Mouse (Mus musculus): Measurements from ENCODE around the gene Foxo1. TPM values are rescaled to one million over a fixed set of nuclear protein-coding genes. Genes with fewer than 3 reads are reported as not detected.
A peak's percentile ranks its signal among the peaks of the same experiment; 100 is the strongest.

Foxo1 gene
- 1.1 TPM in 2 replicates for polyA plus RNA-seq (2015; fragmentation: Nextera tagmentation; extraction: Ambion mirVana)

DNA sequence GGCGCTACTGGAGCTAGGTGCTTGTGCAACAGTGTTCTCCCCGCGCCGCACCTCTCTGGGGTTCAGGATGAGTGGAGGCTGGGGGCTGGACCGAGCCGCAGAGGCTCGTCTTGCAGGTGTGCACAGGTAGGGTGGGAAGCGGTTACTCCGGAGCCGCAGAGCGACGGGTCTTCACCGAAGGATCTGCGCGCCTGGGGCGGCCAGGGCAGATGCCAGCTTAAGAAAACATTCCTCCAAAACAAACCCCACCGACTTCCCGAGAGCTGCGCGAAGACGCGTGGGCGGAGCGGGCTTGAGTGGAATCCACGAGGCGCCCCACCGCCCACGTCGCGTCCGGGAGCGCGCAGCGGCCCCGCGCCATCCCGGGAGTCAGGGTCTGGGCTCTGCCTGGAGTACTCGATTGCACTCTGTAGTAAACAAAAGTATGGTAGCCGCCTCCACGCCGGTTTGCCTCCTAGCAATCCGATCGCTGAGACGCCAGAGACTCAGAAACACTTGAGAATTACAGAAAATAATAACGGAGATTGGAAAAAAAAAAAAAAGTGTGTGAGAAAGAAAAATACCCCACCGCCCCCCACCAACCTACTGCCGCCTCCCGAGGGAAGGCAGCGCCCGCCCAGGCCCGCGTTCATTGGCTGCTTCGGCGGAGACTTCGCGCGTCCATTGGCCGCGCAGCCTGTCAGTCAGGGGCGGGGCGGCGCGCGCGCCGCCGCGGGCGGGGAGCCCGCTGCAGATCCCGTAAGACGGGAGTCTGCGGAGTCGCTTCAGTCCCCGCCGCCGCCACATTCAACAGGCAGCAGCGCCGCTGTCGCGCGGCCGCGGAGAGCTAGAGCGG, at the start of gene Foxo1:
Gene Foxo1 (plus strand): TSS at position 685 of the 835 bp plus-strand sequence.
- Histone ChIP-seq H3K9me3 (replicated peaks) (no peaks in the 10 kb centered on the region), H3K27me3 (peaks cover 41% of the 10 kb centered on the region), H3K9ac (peak within 1 kb of the TSS; percentile 80), H3K4me3 (replicated peaks) (peak within 1 kb of the TSS; percentile 78), H3K27ac (peak within 1 kb of the TSS; percentile 69), H3K36me3 (no peaks in the 10 kb centered on the region), H3K4me1 (replicated peaks) (peaks cover 37% of the 10 kb centered on the region), H3K4me2 (peak within 1 kb of the TSS; percentile 98)
- WGBS (ENCODE audit: insufficient replicate concordance), result under 1% methylated on average over 84 of the region's 85 CpGs
- DNase-seq, result peak; percentile 65
- peak; percentile 90 for ATAC-seq (ENCODE audit: low read depth)

DNA sequence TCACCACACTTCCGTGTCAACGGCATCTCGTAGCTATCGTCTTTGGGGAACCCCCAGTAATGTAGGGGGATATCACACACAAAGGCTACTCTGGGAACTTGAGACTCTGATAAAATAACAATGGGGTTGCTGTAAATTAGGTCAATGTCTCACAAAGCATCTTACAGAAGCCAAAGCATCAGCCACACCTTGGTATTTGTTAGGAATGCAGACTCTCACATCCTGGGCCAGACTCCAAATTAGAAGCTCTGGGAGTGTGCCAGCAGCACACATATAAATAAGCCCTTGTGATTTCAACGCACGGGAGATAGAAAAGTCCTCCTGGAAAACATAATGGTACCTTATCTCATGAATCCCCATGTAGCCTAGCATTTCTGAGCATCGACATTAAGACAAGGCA, 49.3 kb upstream of the Foxo1 start:
- H3K9me3 ChIP-seq (replicated peaks), result no peaks in the 10 kb centered on the region
- DNase-seq (no peak), ATAC-seq (ENCODE audit: low read depth) (no peak)
- H3K4me2 ChIP-seq, result no peak overlapping the region
- no peak overlapping the region for H3K9ac ChIP-seq
- no peaks in the 10 kb centered on the region for H3K36me3 ChIP-seq
- 72% methylated on average over 7 of the region's 7 CpGs for WGBS (ENCODE audit: insufficient replicate concordance)
- no peaks in the 10 kb centered on the region for H3K27me3 ChIP-seq
- H3K27ac ChIP-seq, result no peak overlapping the region
- no peak overlapping the region for H3K4me3 ChIP-seq (replicated peaks)
- H3K4me1 ChIP-seq (replicated peaks), result no peaks in the 10 kb centered on the region

DNA sequence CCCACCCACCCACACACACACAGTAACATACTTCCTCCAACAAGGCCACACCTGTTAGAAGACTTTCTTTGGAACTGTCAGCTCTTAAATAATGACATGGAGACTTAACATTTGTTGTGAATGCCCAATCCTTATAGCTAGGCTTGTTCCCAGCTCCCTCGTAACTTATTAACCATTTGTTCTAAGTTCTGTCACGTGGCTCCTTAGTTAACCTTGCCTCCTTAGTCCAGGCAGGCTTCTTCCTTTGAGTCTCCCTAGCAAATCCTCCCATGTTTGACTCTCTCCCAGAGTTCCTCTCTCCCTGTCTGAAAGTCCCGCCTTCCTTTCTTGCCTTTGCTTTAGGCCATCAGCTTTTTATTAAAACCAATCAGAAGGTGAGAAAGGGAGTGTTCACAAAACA, 47.1 kb upstream of the Foxo1 start:
- ATAC-seq (ENCODE audit: low read depth) (no peak), DNase-seq (no peak)
- H3K9me3 ChIP-seq (replicated peaks), result no peaks in the 10 kb centered on the region
- no peak overlapping the region for H3K9ac ChIP-seq
- no peaks in the 10 kb centered on the region for H3K36me3 ChIP-seq
- no peaks in the 10 kb centered on the region for H3K4me1 ChIP-seq (replicated peaks)
- whole genome bisulfite sequencing (ENCODE audit: insufficient replicate concordance), result 53% methylated on average over 3 of the region's 3 CpGs
- H3K4me2 ChIP-seq, result no peak overlapping the region
- no peaks in the 10 kb centered on the region for H3K27me3 ChIP-seq
- no peak overlapping the region for H3K4me3 ChIP-seq (replicated peaks)
- no peak overlapping the region for H3K27ac ChIP-seq

DNA sequence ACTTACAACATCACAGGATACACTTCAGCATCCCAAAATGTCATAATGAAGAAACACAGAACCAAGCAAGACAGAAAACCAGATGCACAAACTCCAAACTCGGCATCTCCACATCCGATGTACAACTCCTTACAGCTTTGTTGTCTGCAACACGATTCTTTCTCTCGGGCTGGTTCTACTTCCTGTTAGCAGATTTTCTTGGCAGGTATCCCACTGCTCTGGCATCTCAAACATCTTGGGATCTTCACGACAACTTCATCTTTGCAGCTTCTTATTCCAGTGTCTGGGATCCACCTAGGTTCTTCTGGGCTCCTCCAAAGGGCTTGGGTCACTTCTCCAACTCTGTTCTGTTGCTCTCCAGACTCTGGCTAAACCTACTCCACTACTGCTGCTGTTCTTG, 46.2 kb upstream of the Foxo1 start:
- Histone ChIP-seq H3K36me3 (no peaks in the 10 kb centered on the region), H3K4me2 (no peak overlapping the region), H3K27me3 (no peaks in the 10 kb centered on the region), H3K4me1 (replicated peaks) (no peaks in the 10 kb centered on the region), H3K4me3 (replicated peaks) (no peak overlapping the region), H3K9ac (no peak overlapping the region), H3K9me3 (replicated peaks) (no peaks in the 10 kb centered on the region), H3K27ac (no peak overlapping the region)
- DNase-seq (no peak), ATAC-seq (ENCODE audit: low read depth) (no peak)
- WGBS (ENCODE audit: insufficient replicate concordance), result 66% methylated on average over 5 of the region's 5 CpGs

DNA sequence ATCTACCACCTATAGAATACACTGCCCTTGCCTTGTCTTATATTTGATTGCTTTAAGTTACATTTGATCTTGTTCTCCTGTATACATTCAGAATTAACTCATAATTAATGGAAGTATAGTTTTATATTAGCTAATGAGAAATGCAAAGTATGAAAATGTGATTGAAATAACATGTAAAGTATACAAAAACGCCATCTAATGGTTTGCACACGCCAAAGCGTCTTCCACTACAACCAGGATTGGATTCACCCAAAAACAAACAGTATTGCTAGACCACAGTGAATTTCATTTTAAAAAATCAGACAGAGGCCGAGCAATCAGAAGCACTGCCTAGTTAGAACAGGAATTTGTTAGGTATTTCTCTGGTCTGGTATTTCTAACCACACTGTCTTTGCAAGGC, 31.6 kb upstream of the Foxo1 start:
- Histone ChIP-seq H3K9me3 (replicated peaks) (no peaks in the 10 kb centered on the region), H3K4me2 (no peak overlapping the region), H3K4me1 (replicated peaks) (peaks cover 8% of the 10 kb centered on the region; the same call in 1 of the 2 replicates), H3K27me3 (peaks cover 4% of the 10 kb centered on the region; the same call in 1 of the 2 replicates), H3K4me3 (replicated peaks) (no peak overlapping the region), H3K27ac (no peak overlapping the region), H3K9ac (no peak overlapping the region), H3K36me3 (no peaks in the 10 kb centered on the region)
- 63% methylated on average over 4 of the region's 4 CpGs for WGBS (ENCODE audit: insufficient replicate concordance)
- ATAC-seq (ENCODE audit: low read depth) (no peak), DNase-seq (no peak)

DNA sequence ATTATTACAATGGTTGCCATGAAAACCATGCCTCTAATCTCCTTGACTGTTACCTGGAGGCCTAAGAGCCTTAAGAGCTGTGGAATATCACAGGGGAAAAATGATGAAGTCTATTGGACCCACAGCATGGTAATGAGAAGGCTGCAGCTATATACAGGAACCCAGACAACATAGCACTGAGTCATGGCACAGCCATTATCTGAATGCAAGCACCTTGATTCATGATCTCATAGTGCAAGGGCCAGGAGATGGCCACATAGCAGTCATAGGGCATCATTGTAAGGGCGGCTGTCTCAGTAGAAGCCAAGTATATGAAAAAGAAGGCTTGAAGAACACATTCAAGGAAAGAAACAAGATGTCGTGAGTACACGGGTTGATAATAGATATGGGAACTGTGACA, 31.0 kb upstream of the Foxo1 start:
- Histone ChIP-seq H3K4me1 (replicated peaks) (peaks cover 8% of the 10 kb centered on the region; the same call in 1 of the 2 replicates), H3K4me2 (no peak overlapping the region), H3K9me3 (replicated peaks) (no peaks in the 10 kb centered on the region), H3K27me3 (peaks cover 4% of the 10 kb centered on the region; the same call in 1 of the 2 replicates), H3K27ac (no peak overlapping the region), H3K36me3 (no peaks in the 10 kb centered on the region), H3K9ac (no peak overlapping the region), H3K4me3 (replicated peaks) (no peak overlapping the region)
- ATAC-seq (ENCODE audit: low read depth) (no peak), DNase-seq (no peak)
- 60% methylated on average over 3 of the region's 3 CpGs for WGBS (ENCODE audit: insufficient replicate concordance)

DNA sequence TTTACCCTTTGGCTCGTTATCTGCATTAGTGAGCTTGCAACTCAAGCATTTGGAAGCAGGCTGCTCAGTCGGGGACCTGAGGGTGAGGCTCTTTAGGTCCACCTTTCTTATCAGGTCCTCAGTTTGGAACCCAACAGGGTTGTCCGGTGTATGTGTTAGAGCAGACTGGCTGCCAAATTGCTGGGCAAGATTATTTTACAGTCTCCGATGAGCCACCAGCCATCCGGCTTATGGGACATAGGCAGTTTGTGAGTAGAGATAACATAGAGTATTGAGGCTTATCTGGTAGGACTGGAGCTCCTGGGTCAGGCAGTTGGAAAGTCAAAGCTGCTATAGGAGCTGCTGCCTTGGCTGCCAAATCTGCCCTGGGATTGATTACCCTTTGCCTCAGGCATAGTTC, 27.1 kb upstream of the Foxo1 start:
- Histone ChIP-seq H3K9me3 (replicated peaks) (no peaks in the 10 kb centered on the region), H3K27me3 (peaks cover 4% of the 10 kb centered on the region; the same call in 1 of the 2 replicates), H3K9ac (no peak overlapping the region), H3K36me3 (no peaks in the 10 kb centered on the region), H3K4me2 (no peak overlapping the region), H3K27ac (no peak overlapping the region), H3K4me1 (replicated peaks) (peaks cover 8% of the 10 kb centered on the region; the same call in 1 of the 2 replicates), H3K4me3 (replicated peaks) (no peak overlapping the region)
- peak; percentile 10 for DNase-seq
- peak; percentile 72 for ATAC-seq (ENCODE audit: low read depth)
- WGBS (ENCODE audit: insufficient replicate concordance), result 20% methylated on average over 5 of the region's 5 CpGs

DNA sequence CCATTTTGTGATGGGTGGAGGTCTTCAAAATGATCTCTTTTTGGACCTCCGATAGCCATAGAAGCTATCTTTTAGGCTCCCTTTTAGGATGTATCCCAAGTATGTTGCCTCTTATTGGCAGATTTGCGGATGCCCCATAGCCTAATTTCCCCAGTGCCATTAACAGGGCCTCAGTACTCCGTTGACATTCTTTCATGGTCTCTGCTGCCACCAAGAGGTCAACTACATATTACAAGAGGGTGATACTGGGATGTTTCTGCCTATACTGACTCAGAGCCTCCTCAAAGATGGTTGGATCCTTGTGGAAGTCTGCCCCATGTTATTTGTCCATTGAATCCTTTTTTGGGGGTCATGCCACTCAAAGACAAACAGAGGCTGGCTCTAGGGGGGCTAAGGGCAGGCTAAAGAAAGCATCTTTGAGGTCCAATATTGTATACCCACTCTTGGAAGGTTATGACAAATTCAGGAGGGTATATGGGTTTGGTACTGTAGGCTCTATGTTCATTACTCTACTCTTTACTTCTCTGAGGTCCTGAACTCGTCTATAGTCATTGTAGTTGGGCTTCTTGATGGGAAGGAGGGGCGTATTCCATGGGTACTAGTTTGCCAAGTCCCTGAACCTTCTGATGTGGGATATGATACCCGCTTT, 25.6 kb upstream of the Foxo1 start:
- Histone ChIP-seq H3K27me3 (peaks cover 4% of the 10 kb centered on the region; the same call in 1 of the 2 replicates), H3K4me3 (replicated peaks) (no peak overlapping the region), H3K9ac (no peak overlapping the region), H3K9me3 (replicated peaks) (no peaks in the 10 kb centered on the region), H3K4me1 (replicated peaks) (peaks cover 8% of the 10 kb centered on the region; the same call in 1 of the 2 replicates), H3K27ac (no peak overlapping the region), H3K36me3 (no peaks in the 10 kb centered on the region), H3K4me2 (no peak overlapping the region)
- ATAC-seq (ENCODE audit: low read depth) (no peak), DNase-seq (peak; percentile 10)
- WGBS (ENCODE audit: insufficient replicate concordance), result 32% methylated on average over 6 of the region's 6 CpGs

DNA sequence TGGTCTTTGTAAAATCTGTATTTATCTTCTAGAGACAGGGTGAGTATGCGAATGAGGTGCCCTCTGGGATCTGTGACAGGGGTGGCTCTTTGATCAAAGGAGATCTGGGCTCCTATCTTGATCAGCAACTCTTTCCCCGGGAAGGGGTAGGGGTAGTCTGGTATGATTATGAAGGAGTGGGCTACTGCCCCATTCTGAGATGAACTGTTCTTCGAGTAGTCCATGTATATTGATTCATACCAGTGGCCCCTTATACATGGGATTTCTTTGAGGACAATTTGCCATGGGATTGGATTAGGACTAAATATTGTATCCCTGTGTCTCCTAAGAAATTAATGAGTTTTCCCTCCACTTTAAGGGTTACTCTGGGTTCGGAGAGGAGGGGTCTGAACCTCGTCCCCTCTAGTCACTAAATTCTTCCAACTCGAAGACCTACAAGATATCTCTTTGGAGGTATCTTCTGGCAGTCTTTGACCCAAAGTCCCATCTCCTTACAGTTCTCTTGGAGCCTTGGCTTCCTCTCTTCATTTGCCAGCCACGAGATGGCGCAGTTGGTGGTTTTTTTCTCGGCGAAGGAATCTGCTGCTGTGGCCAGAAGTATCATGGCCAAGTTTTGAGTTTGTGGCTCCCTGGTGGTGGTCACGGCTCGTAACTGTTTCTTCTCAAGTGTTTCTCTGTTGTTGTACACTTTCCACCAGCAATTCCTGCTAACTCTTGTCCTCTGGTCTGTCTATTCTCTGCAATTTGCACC, 24.7 kb upstream of the Foxo1 start:
- no peak for DNase-seq
- Histone ChIP-seq H3K4me2 (no peak overlapping the region), H3K27me3 (peaks cover 4% of the 10 kb centered on the region; the same call in 1 of the 2 replicates), H3K9me3 (replicated peaks) (no peaks in the 10 kb centered on the region), H3K4me1 (replicated peaks) (peaks cover 8% of the 10 kb centered on the region; the same call in 1 of the 2 replicates), H3K9ac (no peak overlapping the region), H3K4me3 (replicated peaks) (no peak overlapping the region), H3K36me3 (no peaks in the 10 kb centered on the region), H3K27ac (no peak overlapping the region)
- WGBS (ENCODE audit: insufficient replicate concordance), result 33% methylated on average over 12 of the region's 12 CpGs
- ATAC-seq (ENCODE audit: low read depth), result no peak

DNA sequence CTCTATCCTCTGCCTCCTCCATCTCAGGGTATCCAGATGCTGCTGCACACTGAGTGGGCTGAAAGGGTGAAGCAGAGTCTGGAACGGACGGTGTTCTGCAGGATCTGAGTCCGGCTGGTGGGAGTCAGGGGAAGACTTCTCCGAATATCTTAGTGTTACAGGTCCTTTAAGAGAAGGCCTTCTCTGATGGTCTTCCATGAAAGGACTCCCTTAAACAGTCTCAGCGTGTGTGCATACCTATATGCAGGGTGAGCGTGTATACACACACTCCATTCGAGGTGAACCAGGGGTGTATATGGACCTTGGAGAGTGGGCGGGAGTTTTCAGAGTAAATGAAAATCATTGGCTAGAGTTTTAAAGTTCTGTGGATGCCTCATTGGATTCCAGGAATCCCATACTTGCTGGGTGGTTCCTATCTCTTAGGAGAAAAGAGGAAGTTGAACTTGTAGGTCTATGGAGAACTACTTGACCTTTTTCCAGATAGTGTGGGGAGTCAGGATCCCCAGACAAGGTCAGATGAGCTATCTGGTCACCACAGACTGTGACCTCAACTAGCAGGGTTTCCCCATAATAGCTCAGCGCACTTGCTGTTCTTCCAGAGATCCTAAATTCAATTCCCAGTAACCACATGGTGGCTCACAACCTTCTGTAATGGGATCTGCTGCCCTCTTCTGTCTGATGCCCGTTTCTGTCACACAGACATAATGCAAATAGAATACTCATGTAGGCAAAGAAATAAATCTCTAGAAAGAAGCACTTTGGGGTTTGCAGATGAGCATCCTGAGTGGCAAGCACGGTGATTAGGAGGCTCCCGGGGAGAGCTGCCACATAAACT, 21.9 kb upstream of the Foxo1 start:
- Histone ChIP-seq H3K9ac (no peak overlapping the region), H3K36me3 (no peaks in the 10 kb centered on the region), H3K4me3 (replicated peaks) (no peak overlapping the region), H3K27ac (no peak overlapping the region), H3K9me3 (replicated peaks) (no peaks in the 10 kb centered on the region), H3K27me3 (no peaks in the 10 kb centered on the region), H3K4me2 (no peak overlapping the region), H3K4me1 (replicated peaks) (peaks cover 2% of the 10 kb centered on the region; the same call in 1 of the 2 replicates)
- WGBS (ENCODE audit: insufficient replicate concordance), result 63% methylated on average over 12 of the region's 12 CpGs
- DNase-seq (no peak), ATAC-seq (ENCODE audit: low read depth) (no peak)

Data from liver, embryonic 13.5 days (tissue).